Mouse (Mus musculus) liver, adult 2 months (tissue): Measurements from ENCODE around the gene Hoxa13.

Experiments
- CTCF ChIP-seq: fragments of 200-500 bp; IDR thresholded peaks from 2 replicates; pipeline ENCODE4 v1.5.1; 2011; ENCODE audit warnings: low read depth, low read length, control low read depth
- POLR2A ChIP-seq: fragments of 200-500 bp; IDR thresholded peaks from 2 replicates; pipeline ENCODE4 v1.6.1; 2011; ENCODE audit warnings: low read length, control low read depth; ENCODE audit not compliant: insufficient read depth; ENCODE audit errors: extremely low read depth

DNA sequence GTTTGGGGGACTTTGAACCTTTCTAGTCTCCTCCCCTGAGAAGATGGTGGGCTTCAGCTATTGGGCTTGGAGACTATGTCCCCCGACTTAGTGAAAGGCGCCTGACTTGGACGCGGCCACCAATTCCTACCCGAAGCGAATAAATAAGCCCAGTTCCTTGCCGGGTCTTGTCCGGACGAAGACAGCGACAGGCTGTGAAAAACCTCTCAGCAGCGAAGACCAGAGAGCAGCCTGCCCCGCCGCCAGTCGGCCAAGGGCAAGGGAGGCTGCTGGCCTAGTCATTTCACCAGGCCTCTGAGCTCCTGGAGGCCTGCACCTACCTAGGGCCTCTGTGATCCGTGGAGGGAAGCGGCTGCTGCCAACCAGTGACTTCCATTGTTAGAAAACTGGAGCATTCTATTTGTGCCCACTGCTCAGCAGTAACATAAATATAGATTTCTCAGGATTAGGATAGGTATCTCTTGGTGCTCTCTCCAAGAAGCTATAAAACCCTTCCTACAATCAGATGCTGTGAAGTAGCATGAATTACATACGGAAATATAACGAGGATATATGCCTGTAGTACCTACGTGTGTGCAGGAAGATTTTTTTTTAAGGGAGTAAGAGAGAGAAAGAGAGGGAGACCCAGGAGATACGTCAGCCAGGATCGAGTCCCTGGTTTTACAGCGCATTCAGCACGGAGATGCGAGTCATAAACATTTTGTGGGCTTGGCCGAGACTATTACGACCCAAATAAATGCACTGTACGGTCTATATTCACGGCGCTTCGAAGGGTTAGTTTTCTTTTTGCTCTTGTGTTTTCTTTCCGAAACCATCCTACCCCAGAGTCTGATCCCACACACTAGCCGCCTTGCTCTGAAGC lies 40.4 kb downstream of the Hoxa13 start:
- TF ChIP-seq CTCF (no peak), POLR2A (no peak)
